Mouse (Mus musculus): ENCODE results near the gene Wiz. TPM values are rescaled to one million over a fixed set of nuclear protein-coding genes. Genes with fewer than 3 reads are reported as not detected.

Gene Wiz
- polyA plus RNA-seq, 1 experiment from 2014 or later: 43.8 TPM

GRCm38 (mm10) chr17:32388370-32389100 is 704 bp downstream of the Wiz start:
- ATAC-seq (ENCODE audit: insufficient read depth, low FRiP score, low TSS enrichment): peak; percentile 51
- Histone ChIP-seq H3K4me1 (ENCODE audit: control insufficient read depth, insufficient read depth, low read length) (0 out of 2 replicates have a peak, but pooled peaks cover 9% of the 10 kb centered on the region), H3K4me3 (ENCODE audit: low read depth, low read length) (peak overlapping the region; percentile 62), H3K27me3 (ENCODE audit: control insufficient read depth, insufficient read depth, low read length) (peaks cover 24% of the 10 kb centered on the region), H3K9ac (ENCODE audit: low read length) (peak overlapping the region; percentile 75), H3K4me2 (ENCODE audit: low read depth) (peak overlapping the region; percentile 98), H3K27ac (ENCODE audit: low read depth, low read length) (peak overlapping the region; percentile 73; the same call in 1 of the 2 replicates), H3K36me3 (ENCODE audit: control insufficient read depth, insufficient read depth, low read length) (no peaks in the 10 kb centered on the region), H3K9me3 (ENCODE audit: control insufficient read depth, low read length) (no peaks in the 10 kb centered on the region)
- peak; percentile 31 for DNase-seq (ENCODE audit: low spot score)
- 1% methylated on average over 34 of the region's 39 CpGs for WGBS

DNA sequence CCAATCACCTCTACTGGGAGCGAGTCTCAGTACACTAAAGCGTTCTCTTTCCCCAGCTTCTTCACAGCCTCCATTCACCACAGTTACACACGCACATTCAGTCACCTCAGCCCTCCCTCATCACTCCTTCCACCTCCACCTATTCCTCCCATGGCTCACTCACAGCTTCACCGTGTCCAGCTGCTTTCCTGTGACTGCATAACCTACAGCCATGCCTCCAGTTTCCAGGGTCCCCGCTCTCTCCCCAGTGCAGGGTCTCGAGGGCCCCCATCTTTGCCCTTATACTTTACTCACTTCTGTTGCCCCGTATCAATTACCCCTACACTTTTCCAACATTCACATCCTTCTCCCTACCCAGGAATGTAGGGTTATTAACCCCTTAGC is 1.3 kb downstream of the Wiz start:
- DNase-seq (ENCODE audit: low spot score) (no peak), ATAC-seq (ENCODE audit: insufficient read depth, low FRiP score, low TSS enrichment) (no peak)
- peaks cover 21% of the 10 kb centered on the region for H3K27me3 ChIP-seq (ENCODE audit: control insufficient read depth, insufficient read depth, low read length)
- H3K36me3 ChIP-seq (ENCODE audit: control insufficient read depth, insufficient read depth, low read length): no peaks in the 10 kb centered on the region
- peak overlapping the region; percentile 98 for H3K4me2 ChIP-seq (ENCODE audit: low read depth)
- H3K9ac ChIP-seq (ENCODE audit: low read length): peak overlapping the region; percentile 75; the same call in 1 of the 2 replicates
- H3K4me3 ChIP-seq (ENCODE audit: low read depth, low read length): peak overlapping the region; percentile 62
- 0 out of 2 replicates have a peak, but pooled peaks cover 9% of the 10 kb centered on the region for H3K4me1 ChIP-seq (ENCODE audit: control insufficient read depth, insufficient read depth, low read length)
- H3K9me3 ChIP-seq (ENCODE audit: control insufficient read depth, low read length): no peaks in the 10 kb centered on the region
- no peak overlapping the region for H3K27ac ChIP-seq (ENCODE audit: low read depth, low read length)
- WGBS: 38% methylated on average over 7 of the region's 7 CpGs

GRCm38 (mm10) chr17:32386659-32387432 is 2.4 kb downstream of the Wiz start:
- Histone ChIP-seq H3K27ac (ENCODE audit: low read depth, low read length) (no peak overlapping the region), H3K27me3 (ENCODE audit: control insufficient read depth, insufficient read depth, low read length) (peaks cover 10% of the 10 kb centered on the region), H3K4me3 (ENCODE audit: low read depth, low read length) (no peak overlapping the region), H3K4me1 (ENCODE audit: control insufficient read depth, insufficient read depth, low read length) (0 out of 2 replicates have a peak, but pooled peaks cover 9% of the 10 kb centered on the region), H3K36me3 (ENCODE audit: control insufficient read depth, insufficient read depth, low read length) (no peaks in the 10 kb centered on the region), H3K9me3 (ENCODE audit: control insufficient read depth, low read length) (no peaks in the 10 kb centered on the region), H3K9ac (ENCODE audit: low read length) (no peak overlapping the region), H3K4me2 (ENCODE audit: low read depth) (no peak overlapping the region)
- 76% methylated on average over 9 of the region's 9 CpGs for whole genome bisulfite sequencing
- ATAC-seq (ENCODE audit: insufficient read depth, low FRiP score, low TSS enrichment) (no peak), DNase-seq (ENCODE audit: low spot score) (no peak)

DNA sequence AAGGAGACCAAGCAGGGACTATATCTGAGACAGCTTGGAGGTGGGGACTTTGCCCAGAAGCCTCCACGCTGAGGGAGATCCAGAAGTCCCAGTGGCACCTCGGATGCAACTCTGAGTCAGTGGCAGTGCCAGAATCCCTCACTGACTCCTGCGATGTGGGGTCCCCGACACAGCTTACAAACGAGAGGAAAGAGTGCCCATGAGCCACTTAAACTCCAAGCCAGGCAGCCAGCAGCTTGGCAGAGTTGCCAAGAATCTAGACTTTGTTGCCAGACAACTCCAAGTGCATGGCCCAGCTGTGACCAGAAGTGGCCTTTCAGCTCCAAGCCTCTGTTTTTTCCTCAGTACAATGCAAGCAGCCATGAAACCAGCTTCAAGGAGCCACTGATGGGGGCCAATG is 5.6 kb downstream of the Wiz start:
- Histone ChIP-seq H3K4me3 (ENCODE audit: low read depth, low read length) (no peak overlapping the region), H3K27me3 (ENCODE audit: control insufficient read depth, insufficient read depth, low read length) (no peaks in the 10 kb centered on the region), H3K27ac (ENCODE audit: low read depth, low read length) (no peak overlapping the region), H3K9me3 (ENCODE audit: control insufficient read depth, low read length) (no peaks in the 10 kb centered on the region), H3K9ac (ENCODE audit: low read length) (no peak overlapping the region), H3K36me3 (ENCODE audit: control insufficient read depth, insufficient read depth, low read length) (no peaks in the 10 kb centered on the region), H3K4me2 (ENCODE audit: low read depth) (no peak overlapping the region), H3K4me1 (ENCODE audit: control insufficient read depth, insufficient read depth, low read length) (0 out of 2 replicates have a peak, but pooled peaks cover 9% of the 10 kb centered on the region)
- DNase-seq (ENCODE audit: low spot score) (no peak), ATAC-seq (ENCODE audit: insufficient read depth, low FRiP score, low TSS enrichment) (no peak)
- 85% methylated on average over 5 of the region's 5 CpGs for WGBS

GRCm38 (mm10) chr17:32382576-32382975 is 6.7 kb downstream of the Wiz start:
- no peaks in the 10 kb centered on the region for H3K36me3 ChIP-seq (ENCODE audit: control insufficient read depth, insufficient read depth, low read length)
- 93% methylated on average over 7 of the region's 7 CpGs for WGBS

DNA sequence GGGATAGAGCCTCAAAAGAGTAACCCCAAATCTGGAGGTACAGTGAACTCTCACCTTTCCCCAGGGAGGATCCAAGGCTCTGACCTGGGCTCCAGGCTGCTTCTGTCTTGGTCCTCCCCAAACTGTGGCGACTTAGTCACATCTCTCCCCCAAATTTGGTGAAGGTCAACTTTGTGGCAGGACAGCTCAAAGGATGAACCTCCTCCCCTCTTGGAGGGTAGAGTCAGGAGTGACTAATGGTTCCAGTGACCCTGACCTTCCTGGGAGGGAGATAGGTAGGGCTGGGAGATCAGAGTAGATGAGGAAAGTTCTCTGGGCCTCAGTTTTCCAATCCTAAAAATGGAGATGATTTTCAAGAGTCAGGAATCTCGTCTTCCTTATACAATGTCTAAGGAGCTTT is 10.5 kb downstream of the Wiz start:
- ATAC-seq (ENCODE audit: insufficient read depth, low FRiP score, low TSS enrichment) (no peak), DNase-seq (ENCODE audit: low spot score) (no peak)
- Histone ChIP-seq H3K4me3 (ENCODE audit: low read depth, low read length) (no peak overlapping the region), H3K36me3 (ENCODE audit: control insufficient read depth, insufficient read depth, low read length) (0 out of 2 replicates have a peak, but pooled peaks cover 3% of the 10 kb centered on the region), H3K27ac (ENCODE audit: low read depth, low read length) (no peak overlapping the region), H3K9me3 (ENCODE audit: control insufficient read depth, low read length) (no peaks in the 10 kb centered on the region), H3K27me3 (ENCODE audit: control insufficient read depth, insufficient read depth, low read length) (no peaks in the 10 kb centered on the region), H3K4me2 (ENCODE audit: low read depth) (no peak overlapping the region), H3K4me1 (ENCODE audit: control insufficient read depth, insufficient read depth, low read length) (no peaks in the 10 kb centered on the region), H3K9ac (ENCODE audit: low read length) (no peak overlapping the region)
- WGBS: 79% methylated on average over 2 of the region's 2 CpGs

More at GRCm38 (mm10) chr17:32382576-32382975, 6.7 kb downstream of the Wiz start:
- Histone ChIP-seq H3K9me3 (ENCODE audit: control insufficient read depth, low read length) (no peaks in the 10 kb centered on the region), H3K27me3 (ENCODE audit: control insufficient read depth, insufficient read depth, low read length) (no peaks in the 10 kb centered on the region), H3K4me1 (ENCODE audit: control insufficient read depth, insufficient read depth, low read length) (no peaks in the 10 kb centered on the region), H3K4me3 (ENCODE audit: low read depth, low read length) (no peak overlapping the region), H3K9ac (ENCODE audit: low read length) (no peak overlapping the region), H3K4me2 (ENCODE audit: low read depth) (no peak overlapping the region), H3K27ac (ENCODE audit: low read depth, low read length) (no peak overlapping the region)
- ATAC-seq (ENCODE audit: insufficient read depth, low FRiP score, low TSS enrichment): no peak
- no peak for DNase-seq (ENCODE audit: low spot score)

GRCm38 (mm10) chr17:32377137-32377536 is 12.1 kb downstream of the Wiz start:
- 84% methylated on average over 9 of the region's 9 CpGs for WGBS
- no peak for ATAC-seq (ENCODE audit: insufficient read depth, low FRiP score, low TSS enrichment)
- no peaks in the 10 kb centered on the region for H3K27me3 ChIP-seq (ENCODE audit: control insufficient read depth, insufficient read depth, low read length)

DNA sequence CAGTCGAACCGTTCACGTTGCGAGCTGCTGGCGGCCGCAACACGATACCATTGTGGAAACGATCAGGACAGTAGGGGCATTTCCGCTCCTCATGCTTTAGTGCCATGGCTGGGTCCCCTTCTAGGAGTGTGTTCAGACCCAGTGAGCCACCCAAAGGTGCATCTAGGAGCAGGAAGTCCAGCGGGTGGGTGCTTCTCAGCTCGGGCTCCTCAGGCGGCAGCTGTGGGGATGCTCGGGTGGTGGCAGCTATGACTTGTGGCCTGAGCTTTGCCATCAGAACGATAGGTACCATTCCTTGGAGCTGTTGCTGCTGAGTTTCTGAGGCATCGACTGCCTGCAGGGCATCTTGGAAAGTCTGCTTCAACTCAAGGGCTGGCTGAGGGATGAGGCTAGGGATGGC is 12.8 kb downstream of the Wiz start:
- Histone ChIP-seq H3K4me1 (ENCODE audit: control insufficient read depth, insufficient read depth, low read length) (no peaks in the 10 kb centered on the region), H3K27me3 (ENCODE audit: control insufficient read depth, insufficient read depth, low read length) (no peaks in the 10 kb centered on the region), H3K9me3 (ENCODE audit: control insufficient read depth, low read length) (no peaks in the 10 kb centered on the region), H3K4me3 (ENCODE audit: low read depth, low read length) (no peak overlapping the region), H3K27ac (ENCODE audit: low read depth, low read length) (no peak overlapping the region), H3K9ac (ENCODE audit: low read length) (no peak overlapping the region), H3K36me3 (ENCODE audit: control insufficient read depth, insufficient read depth, low read length) (0 out of 2 replicates have a peak, but pooled peaks cover 3% of the 10 kb centered on the region), H3K4me2 (ENCODE audit: low read depth) (no peak overlapping the region)
- no peak for ATAC-seq (ENCODE audit: insufficient read depth, low FRiP score, low TSS enrichment)
- 90% methylated on average over 15 of the region's 15 CpGs for WGBS
- DNase-seq (ENCODE audit: low spot score): no peak

More at GRCm38 (mm10) chr17:32377137-32377536, 12.1 kb downstream of the Wiz start:
- Histone ChIP-seq H3K36me3 (ENCODE audit: control insufficient read depth, insufficient read depth, low read length) (0 out of 2 replicates have a peak, but pooled peaks cover 3% of the 10 kb centered on the region), H3K4me3 (ENCODE audit: low read depth, low read length) (no peak overlapping the region), H3K4me1 (ENCODE audit: control insufficient read depth, insufficient read depth, low read length) (no peaks in the 10 kb centered on the region), H3K27ac (ENCODE audit: low read depth, low read length) (no peak overlapping the region), H3K9me3 (ENCODE audit: control insufficient read depth, low read length) (no peaks in the 10 kb centered on the region), H3K4me2 (ENCODE audit: low read depth) (no peak overlapping the region), H3K9ac (ENCODE audit: low read length) (no peak overlapping the region)
- no peak for DNase-seq (ENCODE audit: low spot score)

All from neural tube, embryonic 11.5 days (tissue).